Mouse (Mus musculus): ENCODE measurements around the gene Gm44503. TPM values are rescaled to one million over a fixed set of nuclear protein-coding genes. Genes with fewer than 3 reads are reported as not detected.

The Gm44503 gene
- polyA plus RNA-seq, 1 experiment from 2014 or later, result not detected

- Histone ChIP-seq H3K4me2 (replicated peaks; ENCODE audit: low read depth) (no peak overlapping the region), H3K36me3 (ENCODE audit: control insufficient read depth, insufficient read depth, low read length) (no peaks in the 10 kb centered on the region), H3K9ac (ENCODE audit: low read length) (no peak overlapping the region), H3K27ac (replicated peaks) (no peak overlapping the region), H3K9me3 (ENCODE audit: control insufficient read depth, low read length) (no peaks in the 10 kb centered on the region), H3K4me1 (replicated peaks; ENCODE audit: control insufficient read depth, insufficient read depth) (no peaks in the 10 kb centered on the region), H3K27me3 (ENCODE audit: control insufficient read depth, insufficient read depth, low read length) (no peaks in the 10 kb centered on the region), H3K4me3 (ENCODE audit: low read depth, low read length) (no peak overlapping the region)
- WGBS, result 89% methylated on average over 5 of the region's 5 CpGs
- no peak for ATAC-seq (ENCODE audit: low FRiP score, low TSS enrichment)
- TF ChIP-seq CTCF (IDR thresholded peaks at IDR 0.05; ENCODE audit: low read depth) (no peak), EP300 (optimal IDR thresholded peaks at IDR 0.05) (no peak)
- no peak for DNase-seq (ENCODE audit: low spot score)
Measured at GRCm38 (mm10) chr9:72992576-72992975, 33.9 kb downstream of the Gm44503 start.

- Histone ChIP-seq H3K4me3 (ENCODE audit: low read depth, low read length) (no peak overlapping the region), H3K27ac (replicated peaks) (no peak overlapping the region), H3K27me3 (ENCODE audit: control insufficient read depth, insufficient read depth, low read length) (no peaks in the 10 kb centered on the region), H3K4me1 (replicated peaks; ENCODE audit: control insufficient read depth, insufficient read depth) (no peaks in the 10 kb centered on the region), H3K9ac (ENCODE audit: low read length) (no peak overlapping the region), H3K4me2 (replicated peaks; ENCODE audit: low read depth) (no peak overlapping the region), H3K9me3 (ENCODE audit: control insufficient read depth, low read length) (no peaks in the 10 kb centered on the region), H3K36me3 (ENCODE audit: control insufficient read depth, insufficient read depth, low read length) (no peaks in the 10 kb centered on the region)
- DNase-seq (ENCODE audit: low spot score) (no peak), ATAC-seq (ENCODE audit: low FRiP score, low TSS enrichment) (no peak)
- TF ChIP-seq CTCF (IDR thresholded peaks at IDR 0.05; ENCODE audit: low read depth) (no peak), EP300 (optimal IDR thresholded peaks at IDR 0.05) (no peak)
Measured at GRCm38 (mm10) chr9:72996167-72996566, 37.5 kb downstream of the Gm44503 start.

GRCm38 (mm10) chr9:72996806-72997205 lies 38.2 kb downstream of the Gm44503 start:
- 72% methylated on average over 7 of the region's 7 CpGs for WGBS
- H3K9ac ChIP-seq (ENCODE audit: low read length), result no peak overlapping the region
- no peak overlapping the region for H3K4me3 ChIP-seq (ENCODE audit: low read depth, low read length)
- no peaks in the 10 kb centered on the region for H3K27me3 ChIP-seq (ENCODE audit: control insufficient read depth, insufficient read depth, low read length)
- TF ChIP-seq CTCF (IDR thresholded peaks at IDR 0.05; ENCODE audit: low read depth), result no peak
- no peak for TF ChIP-seq EP300 (optimal IDR thresholded peaks at IDR 0.05)
- H3K4me2 ChIP-seq (replicated peaks; ENCODE audit: low read depth), result no peak overlapping the region
- no peak for DNase-seq (ENCODE audit: low spot score)
- no peak overlapping the region for H3K27ac ChIP-seq (replicated peaks)
- no peaks in the 10 kb centered on the region for H3K9me3 ChIP-seq (ENCODE audit: control insufficient read depth, low read length)
- H3K4me1 ChIP-seq (replicated peaks; ENCODE audit: control insufficient read depth, insufficient read depth), result no peaks in the 10 kb centered on the region
- ATAC-seq (ENCODE audit: low FRiP score, low TSS enrichment), result no peak
- no peaks in the 10 kb centered on the region for H3K36me3 ChIP-seq (ENCODE audit: control insufficient read depth, insufficient read depth, low read length)

GRCm38 (mm10) chr9:73000487-73000886 lies 41.8 kb downstream of the Gm44503 start:
- Histone ChIP-seq H3K4me1 (replicated peaks; ENCODE audit: control insufficient read depth, insufficient read depth) (no peaks in the 10 kb centered on the region), H3K4me3 (ENCODE audit: low read depth, low read length) (no peak overlapping the region), H3K4me2 (replicated peaks; ENCODE audit: low read depth) (no peak overlapping the region), H3K36me3 (ENCODE audit: control insufficient read depth, insufficient read depth, low read length) (no peaks in the 10 kb centered on the region), H3K27me3 (ENCODE audit: control insufficient read depth, insufficient read depth, low read length) (no peaks in the 10 kb centered on the region), H3K27ac (replicated peaks) (no peak overlapping the region), H3K9me3 (ENCODE audit: control insufficient read depth, low read length) (no peaks in the 10 kb centered on the region), H3K9ac (ENCODE audit: low read length) (no peak overlapping the region)
- ATAC-seq (ENCODE audit: low FRiP score, low TSS enrichment), result no peak
- no peak for TF ChIP-seq EP300 (optimal IDR thresholded peaks at IDR 0.05)
- peak; percentile 47 for TF ChIP-seq CTCF (IDR thresholded peaks at IDR 0.05; ENCODE audit: low read depth)
- DNase-seq (ENCODE audit: low spot score), result no peak
- 60% methylated on average over 2 of the region's 2 CpGs for WGBS

GRCm38 (mm10) chr9:73001314-73002011 lies 42.8 kb downstream of the Gm44503 start:
- DNase-seq (ENCODE audit: low spot score) (no peak), ATAC-seq (ENCODE audit: low FRiP score, low TSS enrichment) (no peak)
- H3K4me1 ChIP-seq (replicated peaks; ENCODE audit: control insufficient read depth, insufficient read depth), result no peaks in the 10 kb centered on the region
- H3K9ac ChIP-seq (ENCODE audit: low read length), result no peak overlapping the region
- no peaks in the 10 kb centered on the region for H3K27me3 ChIP-seq (ENCODE audit: control insufficient read depth, insufficient read depth, low read length)
- no peaks in the 10 kb centered on the region for H3K36me3 ChIP-seq (ENCODE audit: control insufficient read depth, insufficient read depth, low read length)
- H3K4me2 ChIP-seq (replicated peaks; ENCODE audit: low read depth), result no peak overlapping the region
- no peak overlapping the region for H3K27ac ChIP-seq (replicated peaks)
- H3K9me3 ChIP-seq (ENCODE audit: control insufficient read depth, low read length), result no peaks in the 10 kb centered on the region
- TF ChIP-seq EP300 (optimal IDR thresholded peaks at IDR 0.05), result no peak
- no peak for TF ChIP-seq CTCF (IDR thresholded peaks at IDR 0.05; ENCODE audit: low read depth)
- H3K4me3 ChIP-seq (ENCODE audit: low read depth, low read length), result no peak overlapping the region
- 88% methylated on average over 13 of the region's 13 CpGs for WGBS

GRCm38 (mm10) chr9:73002177-73002576 lies 43.5 kb downstream of the Gm44503 start:
- H3K4me3 ChIP-seq (ENCODE audit: low read depth, low read length), result no peak overlapping the region
- TF ChIP-seq EP300 (optimal IDR thresholded peaks at IDR 0.05), result no peak
- TF ChIP-seq CTCF (IDR thresholded peaks at IDR 0.05; ENCODE audit: low read depth), result no peak
- no peaks in the 10 kb centered on the region for H3K27me3 ChIP-seq (ENCODE audit: control insufficient read depth, insufficient read depth, low read length)
- ATAC-seq (ENCODE audit: low FRiP score, low TSS enrichment) (no peak), DNase-seq (ENCODE audit: low spot score) (no peak)
- H3K4me1 ChIP-seq (replicated peaks; ENCODE audit: control insufficient read depth, insufficient read depth), result no peaks in the 10 kb centered on the region
- no peaks in the 10 kb centered on the region for H3K36me3 ChIP-seq (ENCODE audit: control insufficient read depth, insufficient read depth, low read length)
- no peak overlapping the region for H3K4me2 ChIP-seq (replicated peaks; ENCODE audit: low read depth)
- H3K27ac ChIP-seq (replicated peaks), result no peak overlapping the region
- WGBS, result 68% methylated on average over 3 of the region's 3 CpGs
- H3K9ac ChIP-seq (ENCODE audit: low read length), result no peak overlapping the region
- H3K9me3 ChIP-seq (ENCODE audit: control insufficient read depth, low read length), result no peaks in the 10 kb centered on the region
